Mouse (Mus musculus) small intestine, adult 2 months (tissue): ENCODE data around the gene Polr2e.

Experiments used
- CTCF ChIP-seq: fragments of 200-500 bp; IDR thresholded peaks from 2 replicates; pipeline ENCODE4 v1.5.1; 2012; ENCODE audit warnings: low read depth, mild to moderate bottlenecking, control low read depth, inconsistent platforms, low read length, moderate library complexity, mixed read lengths; ENCODE audit not compliant: insufficient replicate concordance, insufficient read length; ENCODE audit errors: extremely low read depth
- POLR2A ChIP-seq: fragments of 200-500 bp; IDR thresholded peaks from 2 replicates; pipeline ENCODE4 v1.6.1; 2012; ENCODE audit warnings: low read depth, mild to moderate bottlenecking, control low read depth, inconsistent platforms, low read length, moderate library complexity

GRCm38 (mm10) chr10:80045766-80046165, 6.2 kb upstream of the Polr2e start:
- no peak for TF ChIP-seq POLR2A
- TF ChIP-seq CTCF: no peak
